Mouse (Mus musculus) ES-E14 (cell line): ENCODE results near the gene Cenpu. TPM values are rescaled to one million over a fixed set of nuclear protein-coding genes. Genes with fewer than 3 reads are reported as not detected.
A peak's percentile ranks its signal among the peaks of the same experiment; 100 is the strongest.

ENCODE experiments used
- DNase-seq: peaks from one replicate; pipeline ENCODE4 v3.0.0-alpha.2; 2013; ENCODE audit warnings: low read depth, low spot score
- H3K27ac ChIP-seq: 2 replicates; pipeline ENCODE4 v1.5.1; 2012; ENCODE audit warnings: low read depth, mild to moderate bottlenecking, low read length, moderate library complexity, mixed read lengths; ENCODE audit not compliant: poor library complexity, insufficient read depth, severe bottlenecking
- H3K36me3 ChIP-seq: 2 replicates; pipeline ENCODE4 v1.6.1; 2012; ENCODE audit warnings: mild to moderate bottlenecking, low read length, moderate library complexity, mixed read lengths; ENCODE audit not compliant: control insufficient read depth, poor library complexity, insufficient read depth, severe bottlenecking
- H3K4me1 ChIP-seq, 2 experiments: fragments of 150-350 bp in 1 of 2; sonication (generic) in 1 of 2; 2 replicates each; pipeline ENCODE4 v1.6.1; 2012; ENCODE audit warnings: low read length in 2 of 2, mild to moderate bottlenecking in 1 of 2, mixed read lengths in 1 of 2; ENCODE audit not compliant: control insufficient read depth in 2 of 2, insufficient read depth in 2 of 2, poor library complexity in 1 of 2
- H3K4me3 ChIP-seq, 2 experiments: fragments of 150-350 bp in 1 of 2; sonication (generic) in 1 of 2; 2 replicates each; pipeline ENCODE4 v1.5.1; 2012; ENCODE audit warnings: low read length in 2 of 2, low read depth in 1 of 2, mild to moderate bottlenecking in 1 of 2, mixed read lengths in 1 of 2; ENCODE audit not compliant: insufficient read depth in 1 of 2, poor library complexity in 1 of 2, severe bottlenecking in 1 of 2
- H3K9ac ChIP-seq: 2 replicates; pipeline ENCODE4 v1.6.1; 2012; ENCODE audit warnings: low read depth, mild to moderate bottlenecking, low read length, mixed read lengths; ENCODE audit not compliant: poor library complexity, insufficient read depth, severe bottlenecking
- H3K9me3 ChIP-seq: fragments of 150-350 bp; sonication (generic); 2 replicates; pipeline ENCODE4 v1.6.1; 2012; ENCODE audit warnings: low read depth, mild to moderate bottlenecking, low read length; ENCODE audit not compliant: control insufficient read depth, insufficient read depth
- CHD2 ChIP-seq: IDR thresholded peaks from 2 replicates; pipeline ENCODE4 v1.6.1; 2014; ENCODE audit warnings: mild to moderate bottlenecking, low read depth, low read length, inconsistent platforms
- HCFC1 ChIP-seq: IDR thresholded peaks from 2 replicates; pipeline ENCODE4 v1.6.1; 2012; ENCODE audit warnings: low read length, inconsistent platforms, borderline replicate concordance; ENCODE audit not compliant: insufficient read depth
- MAFK ChIP-seq: IDR thresholded peaks from 2 replicates; pipeline ENCODE4 v1.6.1; 2014; ENCODE audit warnings: mild to moderate bottlenecking, low read depth, low read length, inconsistent platforms; ENCODE audit not compliant: insufficient read depth
- ZC3H11A ChIP-seq: IDR thresholded peaks from 2 replicates; pipeline ENCODE4 v1.6.1; 2012; ENCODE audit warnings: low read depth, mild to moderate bottlenecking, inconsistent platforms, low read length, borderline replicate concordance
- ZNF384 ChIP-seq: IDR thresholded peaks from 2 replicates; pipeline ENCODE4 v1.6.1; 2012; ENCODE audit warnings: low read depth, low read length, inconsistent platforms
- in situ Hi-C, 2 experiments: fragments of 600-800 bp; cut with MboI; formaldehyde crosslinking; loops; one replicate each; pipeline ENCODE4 v1.15.1; 2025; ENCODE audit warnings: low sequenced_read_pairs in 2 of 2, inconsistent platforms in 1 of 2; ENCODE audit not compliant: unreplicated experiment in 2 of 2
- total RNA-seq: library from RNA; depleted of rRNA; stranded (reverse); fragments of 300-350 nt; gene quantifications from 2 replicates; pipeline ENCODE4 v1.2.3, GENCODE M21; 2012

Cenpu gene
- total RNA-seq, 1 experiment, result 19.1 TPM

- no peak overlapping the region for H3K9ac ChIP-seq
- H3K4me3 ChIP-seq, result no peak overlapping the region
- H3K27ac ChIP-seq, result no peak overlapping the region
- in situ Hi-C loops, result no loop called here
- H3K36me3 ChIP-seq, result peaks cover 2% of the 10 kb centered on the region; the same call in 1 of the 2 replicates
- no peak for DNase-seq
- no peaks in the 10 kb centered on the region for H3K9me3 ChIP-seq
- H3K4me1 ChIP-seq, result peaks cover 0 to 7% of the 10 kb centered on the region in 2 experiments; a peak in 2 of 4 replicates
- TF ChIP-seq ZC3H11A, result no peak
Observed at GRCm38 (mm10) chr8:46567946-46568345, 16.1 kb downstream of the Cenpu start.

- Histone ChIP-seq H3K4me3 (no peak overlapping the region), H3K36me3 (peaks cover 2% of the 10 kb centered on the region; the same call in 1 of the 2 replicates), H3K9me3 (no peaks in the 10 kb centered on the region), H3K27ac (no peak overlapping the region), H3K4me1 (peaks cover 2 to 11% of the 10 kb centered on the region in 2 experiments), H3K9ac (no peak overlapping the region)
- in situ Hi-C loops, result no loop called here
- TF ChIP-seq MAFK (no peak), ZNF384 (no peak), CHD2 (no peak), HCFC1 (no peak), ZC3H11A (no peak)
- DNase-seq, result no peak
Observed at GRCm38 (mm10) chr8:46568942-46569341, 17.1 kb downstream of the Cenpu start.

- H3K36me3 ChIP-seq, result peaks cover 2% of the 10 kb centered on the region; the same call in 1 of the 2 replicates
- TF ChIP-seq HCFC1 (no peak), CHD2 (no peak), MAFK (no peak), ZC3H11A (no peak), ZNF384 (no peak)
Observed at GRCm38 (mm10) chr8:46569659-46570441, 18.0 kb downstream of the Cenpu start.

GRCm38 (mm10) chr8:46570673-46571072, 18.8 kb downstream of the Cenpu start:
- peaks cover 4 to 15% of the 10 kb centered on the region in 2 experiments for H3K4me1 ChIP-seq
- TF ChIP-seq HCFC1 (no peak), CHD2 (no peak), ZC3H11A (no peak), ZNF384 (no peak), MAFK (no peak)
- in situ Hi-C loops, result no loop called here
- no peak overlapping the region for H3K9ac ChIP-seq
- peaks cover 4% of the 10 kb centered on the region for H3K36me3 ChIP-seq
- no peak for DNase-seq
- no peak overlapping the region for H3K27ac ChIP-seq
- H3K9me3 ChIP-seq, result no peaks in the 10 kb centered on the region
- no peak overlapping the region for H3K4me3 ChIP-seq

More at GRCm38 (mm10) chr8:46569659-46570441, 18.0 kb downstream of the Cenpu start:
- Histone ChIP-seq H3K4me3 (no peak overlapping the region), H3K9me3 (no peaks in the 10 kb centered on the region), H3K9ac (no peak overlapping the region), H3K4me1 (peaks cover 4 to 15% of the 10 kb centered on the region in 2 experiments), H3K27ac (no peak overlapping the region)
- DNase-seq, result no peak
- in situ Hi-C loops, result no loop called here

- Histone ChIP-seq H3K9me3 (no peaks in the 10 kb centered on the region), H3K27ac (no peak overlapping the region), H3K4me1 (peaks cover 4 to 15% of the 10 kb centered on the region in 2 experiments), H3K4me3 (no peak overlapping the region), H3K9ac (no peak overlapping the region), H3K36me3 (peaks cover 20% of the 10 kb centered on the region)
- TF ChIP-seq CHD2 (no peak), HCFC1 (no peak), MAFK (no peak), ZNF384 (no peak), ZC3H11A (no peak)
- in situ Hi-C loops, result no loop called here
- peak; percentile 34 for DNase-seq
Observed at GRCm38 (mm10) chr8:46573446-46573845, 21.6 kb downstream of the Cenpu start.
